In the genomic region with DNA sequence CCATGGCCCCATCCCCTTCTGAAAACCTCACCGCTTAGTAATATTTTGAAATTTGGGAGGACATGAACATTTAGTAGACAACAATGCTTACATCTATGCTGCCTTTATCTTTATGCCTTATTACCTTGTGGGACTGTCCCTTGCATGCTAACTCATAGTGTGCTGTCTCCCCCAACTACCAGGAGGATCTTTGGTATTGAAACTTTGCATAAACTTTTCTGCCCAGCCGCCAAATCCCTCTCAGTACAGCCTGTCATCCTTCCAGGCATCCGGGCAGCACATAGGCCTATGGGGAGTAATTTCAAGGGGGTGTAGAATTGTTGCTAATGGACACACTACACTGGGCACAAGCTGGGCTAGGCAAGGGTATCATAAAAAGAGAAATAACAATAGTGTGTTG, we compare ENCODE assay signal across 23 mouse cellular contexts.
A peak's percentile ranks its signal among the peaks of the same experiment; 100 is the strongest.
DNase-seq lines count a peak whose midpoint lies in the region; ATAC-seq lines count a peak whose summit lies in the region.
"Had no signal": no experiment of that assay in that cellular context is flagged by ENCODE, and none has a peak within 500 bp of the region (broad histone marks: within the 10 kb centered on the region; RNA-seq: fewer than 3 reads in every experiment).

No protein-coding gene starts in this region.

- H3K9ac ChIP-seq in limb, embryonic 12.5 days (replicated peaks), result no peak overlapping the region
- H3K9ac ChIP-seq: embryonic facial prominence, embryonic 13.5 days; embryonic facial prominence, embryonic 15.5 days; forebrain, embryonic 12.5 days had no signal

- no peak overlapping the region for H3K4me2 ChIP-seq in limb, embryonic 12.5 days
- H3K4me2 ChIP-seq: embryonic facial prominence, embryonic 15.5 days; forebrain, embryonic 12.5 days had no signal

- H3K27ac ChIP-seq in limb, embryonic 12.5 days, result peak overlapping the region; percentile 53
- H3K27ac ChIP-seq in limb, embryonic 10.5 days, result no peak overlapping the region
- H3K27ac ChIP-seq: embryonic facial prominence, embryonic 15.5 days; forebrain, embryonic 10.5 days had no signal

- 77% methylated on average over 3 of the region's 3 CpGs for WGBS in limb, embryonic 12.5 days
- WGBS in limb, embryonic 10.5 days, result 89% methylated on average over 3 of the region's 3 CpGs

- H3K4me1 ChIP-seq in limb, embryonic 12.5 days (replicated peaks), result peaks cover 33% of the 10 kb centered on the region
- H3K4me1 ChIP-seq in limb, embryonic 10.5 days, result peaks cover 32% of the 10 kb centered on the region

- DNase-seq in heart, adult 11 months, result peak; percentile 45
- DNase-seq in heart, adult 9 months (ENCODE audit: low spot score in 2 of 2), result no peak
- DNase-seq in limb, embryonic 10.5 days (ENCODE audit: low spot score), result no peak
- DNase-seq in testis, postnatal 10 days (ENCODE audit: low spot score), result peak; percentile 8
- no peak for DNase-seq in testis, postnatal 14 days (ENCODE audit: low spot score)
- DNase-seq: adrenal gland, adult 2 months; adrenal gland, postnatal 10 days; adrenal gland, postnatal 25 days; B cell, adult 2 months; cerebellum, adult 11 months; cerebellum, adult 18-20 months; cerebellum, adult 8-10 months; cerebellum, adult 9-11 months; cerebellum, postnatal 14 days; cerebellum, postnatal 36 days; embryo, embryonic 11 days had no signal

- no peak for ATAC-seq in limb, embryonic 12.5 days (ENCODE audit: insufficient number of reproducible peaks, insufficient read depth, low FRiP score, low TSS enrichment, low read depth)
- ATAC-seq: CD4-positive, CD25-positive, alpha-beta regulatory T cell, adult 4 months had no signal

- no peaks in the 10 kb centered on the region for H3K9me3 ChIP-seq in limb, embryonic 12.5 days
- H3K9me3 ChIP-seq in limb, embryonic 10.5 days (replicated peaks), result no peaks in the 10 kb centered on the region
- H3K9me3 ChIP-seq: embryonic facial prominence, embryonic 13.5 days; embryonic facial prominence, embryonic 15.5 days; forebrain, embryonic 10.5 days; forebrain, embryonic 12.5 days had no signal

- no peak overlapping the region for H3K4me3 ChIP-seq in limb, embryonic 12.5 days (replicated peaks)
- H3K4me3 ChIP-seq in limb, embryonic 10.5 days, result no peak overlapping the region
- H3K4me3 ChIP-seq: embryonic facial prominence, embryonic 13.5 days; embryonic facial prominence, embryonic 15.5 days; erythroblast, embryonic 14.5 days; forebrain, embryonic 10.5 days; forebrain, embryonic 12.5 days had no signal

- H3K27me3 ChIP-seq in limb, embryonic 12.5 days, result no peaks in the 10 kb centered on the region
- H3K27me3 ChIP-seq in limb, embryonic 10.5 days (ENCODE audit: low read depth, poor library complexity, severe bottlenecking), result no peaks in the 10 kb centered on the region
- H3K27me3 ChIP-seq: embryonic facial prominence, embryonic 13.5 days; embryonic facial prominence, embryonic 15.5 days; forebrain, embryonic 12.5 days had no signal

- H3K36me3 ChIP-seq in limb, embryonic 12.5 days, result no peaks in the 10 kb centered on the region
- H3K36me3 ChIP-seq in limb, embryonic 10.5 days, result no peaks in the 10 kb centered on the region
- H3K36me3 ChIP-seq: embryonic facial prominence, embryonic 13.5 days; embryonic facial prominence, embryonic 15.5 days; forebrain, embryonic 10.5 days; forebrain, embryonic 12.5 days had no signal

Comparison
In these comparisons a context has a peak if more than half of its experiments do, and no peak if none do; other contexts are left out.
1. DNase-seq: peak in heart, adult 11 months (single experiment) and testis, postnatal 10 days (single experiment); none in heart, adult 9 months (0 of 2), limb, embryonic 10.5 days (single experiment) and testis, postnatal 14 days (single experiment).